Mouse (Mus musculus): ENCODE data around the gene 4930558C23Rik. TPM values are rescaled to one million over a fixed set of nuclear protein-coding genes. Genes with fewer than 3 reads are reported as not detected.

Gene 4930558C23Rik
- total and polyA plus RNA-seq, 3 experiments: not detected

DNA sequence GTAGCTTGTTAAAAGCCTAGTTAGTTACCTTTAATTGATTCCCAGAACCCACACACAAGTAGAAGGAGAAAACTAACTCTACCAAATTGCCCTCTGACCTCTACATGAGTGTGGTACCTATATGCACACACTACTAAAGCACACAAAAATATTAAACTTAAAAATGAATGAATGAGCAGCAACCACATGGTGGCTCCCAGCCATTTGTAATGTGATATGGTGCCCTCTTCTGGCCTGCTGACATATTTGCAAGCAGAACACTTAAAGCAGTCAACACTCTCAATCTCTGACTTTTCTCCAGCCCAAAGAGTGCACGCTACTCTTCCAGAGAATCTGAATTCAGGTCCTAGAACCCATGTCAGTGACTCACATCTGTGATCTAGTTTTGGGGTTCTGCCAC lies 47.8 kb upstream of the 4930558C23Rik start:
- H3K4me2 ChIP-seq (ENCODE audit: insufficient read depth, low read depth, poor library complexity, severe bottlenecking): no peak overlapping the region
- H3K9ac ChIP-seq (ENCODE audit: insufficient read depth, low read depth): no peak overlapping the region
- DNase-seq (ENCODE audit: extremely low read depth): peak; percentile 66
- dilution Hi-C loops (cut with MboI; ENCODE audit: extremely low pct_ligation_motif_present, extremely low pct_unique_long_range_greater_than_20kb, low sequenced_read_pairs): no loop called here
- H3K9me3 ChIP-seq (replicated peaks; ENCODE audit: low read length): no peaks in the 10 kb centered on the region
- peaks cover 2% of the 10 kb centered on the region; the same call in 1 of the 2 replicates for H3K79me2 ChIP-seq (replicated peaks; ENCODE audit: control insufficient read depth, extremely low read depth, insufficient read depth, poor library complexity, severe bottlenecking)
- no peak overlapping the region for H3K27ac ChIP-seq (ENCODE audit: insufficient read depth, low read depth)
- in situ Hi-C loops (cut with MboI; ENCODE audit: low pct_ligation_motif_present, low pct_unique_long_range_greater_than_20kb, low sequenced_read_pairs): no loop called here
- TF ChIP-seq MEF2A (IDR thresholded peaks at IDR 0.05; ENCODE audit: borderline replicate concordance, low read depth, low read length) (no peak), CTCF (conservative IDR thresholded peaks at IDR 0.05 in 1 of 2, IDR thresholded peaks at IDR 0.05 in 1 of 2; ENCODE audit: low read depth in 2 of 2, low read length in 2 of 2) (peak; percentile 69 to 95), RCOR1 (conservative IDR thresholded peaks at IDR 0.05; ENCODE audit: low read depth, low read length) (no peak), TCF12 (IDR thresholded peaks at IDR 0.05; ENCODE audit: low read depth, low read length) (no peak), MYC (IDR thresholded peaks at IDR 0.05; ENCODE audit: low read depth, low read length) (peak; percentile 98), MAZ (IDR thresholded peaks at IDR 0.05; ENCODE audit: low read depth, low read length) (no peak), CHD2 (IDR thresholded peaks at IDR 0.05; ENCODE audit: low read length) (no peak), HCFC1 (IDR thresholded peaks at IDR 0.05; ENCODE audit: low read depth, low read length) (no peak), GABPA (IDR thresholded peaks at IDR 0.05; ENCODE audit: insufficient replicate concordance, low read depth, low read length) (no peak), ZKSCAN1 (IDR thresholded peaks at IDR 0.05; ENCODE audit: borderline replicate concordance, low read depth, low read length) (peak; percentile 54; the same call in 1 of the 2 replicates), SMC3 (IDR thresholded peaks at IDR 0.05; ENCODE audit: low read depth, low read length) (peak; percentile 72), RAD21 (IDR thresholded peaks at IDR 0.05; ENCODE audit: low read depth, low read length) (peak; percentile 69)
- no peak overlapping the region for H3K4me3 ChIP-seq (replicated peaks in 1 of 3; ENCODE audit: low read depth in 2 of 3, low read length in 2 of 3, poor library complexity in 1 of 3)
- H3K4me1 ChIP-seq (ENCODE audit: control insufficient read depth in 1 of 2, insufficient read depth in 2 of 2): peaks cover 0 to 5% of the 10 kb centered on the region in 2 experiments; a peak in 1 of 4 replicates
- peaks cover 28 to 58% of the 10 kb centered on the region in 2 experiments for H3K36me3 ChIP-seq (replicated peaks in 1 of 2; ENCODE audit: control insufficient read depth in 1 of 2, insufficient read depth in 1 of 2, low read length in 1 of 2)
- no peaks in the 10 kb centered on the region for H3K27me3 ChIP-seq (replicated peaks)

DNA sequence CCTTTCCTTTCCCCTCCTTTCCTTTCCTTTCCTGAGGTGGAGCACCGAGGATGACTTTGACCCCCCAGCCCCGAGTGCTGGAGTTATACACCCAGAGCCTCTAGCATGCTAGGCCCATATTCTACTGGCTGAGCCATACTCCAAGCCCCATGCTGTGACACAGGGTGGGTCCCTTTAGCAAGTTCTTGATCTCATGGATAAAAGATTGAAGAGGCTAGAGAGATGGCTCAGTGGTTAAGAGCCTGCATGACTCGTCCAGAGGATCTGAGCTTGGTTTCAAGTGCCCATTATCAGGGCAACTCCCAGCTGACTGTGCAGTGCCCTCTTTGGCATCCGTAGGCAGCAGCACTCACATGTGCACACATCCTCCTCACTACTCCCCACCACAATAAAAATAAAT lies 42.7 kb upstream of the 4930558C23Rik start:
- Histone ChIP-seq H3K27me3 (replicated peaks) (no peaks in the 10 kb centered on the region), H3K4me1 (ENCODE audit: control insufficient read depth in 1 of 2, insufficient read depth in 2 of 2) (peaks cover 2 to 16% of the 10 kb centered on the region in 2 experiments), H3K4me3 (replicated peaks in 1 of 3; ENCODE audit: low read depth in 2 of 3, low read length in 2 of 3, poor library complexity in 1 of 3) (no peak overlapping the region), H3K36me3 (replicated peaks in 1 of 2; ENCODE audit: control insufficient read depth in 1 of 2, insufficient read depth in 1 of 2, low read length in 1 of 2) (peaks cover 6 to 34% of the 10 kb centered on the region in 2 experiments), H3K9me3 (replicated peaks; ENCODE audit: low read length) (no peaks in the 10 kb centered on the region), H3K9ac (ENCODE audit: insufficient read depth, low read depth) (no peak overlapping the region), H3K79me2 (replicated peaks; ENCODE audit: control insufficient read depth, extremely low read depth, insufficient read depth, poor library complexity, severe bottlenecking) (peaks cover 14% of the 10 kb centered on the region), H3K4me2 (ENCODE audit: insufficient read depth, low read depth, poor library complexity, severe bottlenecking) (no peak overlapping the region), H3K27ac (ENCODE audit: insufficient read depth, low read depth) (no peak overlapping the region)
- no peak for DNase-seq (ENCODE audit: extremely low read depth)
- no peak for TF ChIP-seq ETS1 (conservative IDR thresholded peaks at IDR 0.05; ENCODE audit: low read depth, low read length)
- no peak for TF ChIP-seq ZNF384 (IDR thresholded peaks at IDR 0.05; ENCODE audit: low read depth, low read length)
- no peak for TF ChIP-seq KAT2A (IDR thresholded peaks at IDR 0.05; ENCODE audit: insufficient replicate concordance, low read length)
- TF ChIP-seq NELFE (IDR thresholded peaks at IDR 0.05; ENCODE audit: low read depth, low read length): no peak
- no peak for TF ChIP-seq TCF12 (IDR thresholded peaks at IDR 0.05; ENCODE audit: low read depth, low read length)
- no peak for TF ChIP-seq CHD1 (IDR thresholded peaks at IDR 0.05; ENCODE audit: low read depth, low read length)
- TF ChIP-seq RAD21 (IDR thresholded peaks at IDR 0.05; ENCODE audit: low read depth, low read length): no peak
- dilution Hi-C loops (cut with MboI; ENCODE audit: extremely low pct_ligation_motif_present, extremely low pct_unique_long_range_greater_than_20kb, low sequenced_read_pairs) (no loop called here), in situ Hi-C loops (cut with MboI; ENCODE audit: low pct_ligation_motif_present, low pct_unique_long_range_greater_than_20kb, low sequenced_read_pairs) (no loop called here)
